Mouse (Mus musculus): ENCODE data around the gene Gorasp2. TPM values are rescaled to one million over a fixed set of nuclear protein-coding genes. Genes with fewer than 3 reads are reported as not detected.

Gene Gorasp2
- polyA plus RNA-seq, 1 experiment from 2014 or later, result 169 TPM

DNA sequence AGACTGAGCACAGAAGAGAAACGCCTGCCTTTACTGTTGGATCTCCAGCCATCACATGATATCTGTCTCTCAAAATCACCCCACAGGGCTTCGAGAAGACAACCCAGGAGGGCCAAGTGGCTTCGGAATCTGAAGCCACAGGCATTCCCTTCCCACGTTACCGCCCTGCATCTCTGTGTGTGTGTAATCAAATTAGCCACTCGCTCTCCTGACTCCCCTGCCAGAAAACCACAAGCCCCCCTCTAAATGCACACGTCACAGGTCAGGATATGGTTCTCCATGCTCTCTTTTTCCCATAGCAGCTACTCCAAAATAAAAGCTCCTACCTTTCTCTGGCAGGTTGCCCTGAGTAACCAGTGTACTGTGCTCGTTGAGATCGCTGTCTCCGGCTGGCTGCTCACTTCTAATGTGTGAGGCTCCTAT lies 32.0 kb upstream of the Gorasp2 start:
- H3K9ac ChIP-seq (ENCODE audit: low read length), result no peak overlapping the region
- H3K9me3 ChIP-seq (ENCODE audit: control insufficient read depth, low read length), result no peaks in the 10 kb centered on the region
- no peak overlapping the region for H3K27ac ChIP-seq (ENCODE audit: low read length)
- no peaks in the 10 kb centered on the region for H3K27me3 ChIP-seq (ENCODE audit: control insufficient read depth, insufficient read depth, low read depth, low read length)
- peak; percentile 87; the same call in 1 of the 2 replicates for ATAC-seq (ENCODE audit: low read depth)
- H3K4me2 ChIP-seq (ENCODE audit: low read depth, low read length), result peak overlapping the region; percentile 48
- H3K36me3 ChIP-seq (ENCODE audit: control insufficient read depth, insufficient read depth, low read length), result no peaks in the 10 kb centered on the region
- H3K4me1 ChIP-seq (replicated peaks; ENCODE audit: control insufficient read depth, insufficient read depth, low read length), result no peaks in the 10 kb centered on the region
- H3K4me3 ChIP-seq (ENCODE audit: low read length), result peak overlapping the region; percentile 26
- WGBS, result 9% methylated on average over 10 of the region's 10 CpGs

- Histone ChIP-seq H3K9me3 (ENCODE audit: control insufficient read depth, low read length) (no peaks in the 10 kb centered on the region), H3K4me3 (ENCODE audit: low read length) (no peak overlapping the region), H3K27ac (ENCODE audit: low read length) (no peak overlapping the region), H3K4me1 (replicated peaks; ENCODE audit: control insufficient read depth, insufficient read depth, low read length) (no peaks in the 10 kb centered on the region), H3K9ac (ENCODE audit: low read length) (no peak overlapping the region), H3K36me3 (ENCODE audit: control insufficient read depth, insufficient read depth, low read length) (no peaks in the 10 kb centered on the region), H3K4me2 (ENCODE audit: low read depth, low read length) (peak overlapping the region; percentile 48; the same call in 1 of the 2 replicates), H3K27me3 (ENCODE audit: control insufficient read depth, insufficient read depth, low read depth, low read length) (no peaks in the 10 kb centered on the region)
- no peak for ATAC-seq (ENCODE audit: low read depth)
- 47% methylated on average over 3 of the region's 3 CpGs for WGBS
Measured at GRCm38 (mm10) chr2:70629921-70630320, 31.5 kb upstream of the Gorasp2 start.

- H3K27me3 ChIP-seq (ENCODE audit: control insufficient read depth, insufficient read depth, low read depth, low read length), result no peaks in the 10 kb centered on the region
Measured at GRCm38 (mm10) chr2:70631321-70631720, 30.1 kb upstream of the Gorasp2 start.

DNA sequence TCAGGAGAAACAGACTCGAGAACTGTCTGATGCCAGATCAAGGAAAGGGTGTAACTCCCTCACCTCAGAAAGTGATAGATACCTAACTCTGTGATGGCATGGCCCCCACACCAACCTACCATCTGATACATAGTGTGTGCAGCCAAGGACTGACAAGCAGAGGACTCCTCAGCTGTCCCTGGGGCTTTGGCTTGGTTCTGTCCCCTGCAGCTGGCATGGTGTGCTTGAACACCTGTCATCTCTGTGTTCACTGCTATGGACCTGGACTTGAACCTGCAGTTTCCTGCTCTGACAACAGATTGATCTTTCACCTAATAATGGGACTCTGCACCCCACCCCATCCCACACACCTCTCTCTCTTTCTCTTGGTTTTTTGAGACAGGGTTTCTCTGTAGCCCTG lies 29.0 kb upstream of the Gorasp2 start:
- Histone ChIP-seq H3K9me3 (ENCODE audit: control insufficient read depth, low read length) (no peaks in the 10 kb centered on the region), H3K27me3 (ENCODE audit: control insufficient read depth, insufficient read depth, low read depth, low read length) (no peaks in the 10 kb centered on the region), H3K4me1 (replicated peaks; ENCODE audit: control insufficient read depth, insufficient read depth, low read length) (no peaks in the 10 kb centered on the region), H3K9ac (ENCODE audit: low read length) (no peak overlapping the region), H3K4me3 (ENCODE audit: low read length) (no peak overlapping the region), H3K36me3 (ENCODE audit: control insufficient read depth, insufficient read depth, low read length) (no peaks in the 10 kb centered on the region), H3K27ac (ENCODE audit: low read length) (no peak overlapping the region), H3K4me2 (ENCODE audit: low read depth, low read length) (no peak overlapping the region)
- no peak for ATAC-seq (ENCODE audit: low read depth)
- 76% methylated on average over 1 of the region's 1 CpGs for WGBS

More at GRCm38 (mm10) chr2:70631321-70631720, 30.1 kb upstream of the Gorasp2 start:
- no peak overlapping the region for H3K4me3 ChIP-seq (ENCODE audit: low read length)
- no peaks in the 10 kb centered on the region for H3K4me1 ChIP-seq (replicated peaks; ENCODE audit: control insufficient read depth, insufficient read depth, low read length)
- H3K9me3 ChIP-seq (ENCODE audit: control insufficient read depth, low read length), result no peaks in the 10 kb centered on the region
- H3K27ac ChIP-seq (ENCODE audit: low read length), result no peak overlapping the region
- no peak overlapping the region for H3K9ac ChIP-seq (ENCODE audit: low read length)
- H3K36me3 ChIP-seq (ENCODE audit: control insufficient read depth, insufficient read depth, low read length), result no peaks in the 10 kb centered on the region
- H3K4me2 ChIP-seq (ENCODE audit: low read depth, low read length), result no peak overlapping the region
- 91% methylated on average over 1 of the region's 1 CpGs for whole genome bisulfite sequencing
- ATAC-seq (ENCODE audit: low read depth), result no peak

DNA sequence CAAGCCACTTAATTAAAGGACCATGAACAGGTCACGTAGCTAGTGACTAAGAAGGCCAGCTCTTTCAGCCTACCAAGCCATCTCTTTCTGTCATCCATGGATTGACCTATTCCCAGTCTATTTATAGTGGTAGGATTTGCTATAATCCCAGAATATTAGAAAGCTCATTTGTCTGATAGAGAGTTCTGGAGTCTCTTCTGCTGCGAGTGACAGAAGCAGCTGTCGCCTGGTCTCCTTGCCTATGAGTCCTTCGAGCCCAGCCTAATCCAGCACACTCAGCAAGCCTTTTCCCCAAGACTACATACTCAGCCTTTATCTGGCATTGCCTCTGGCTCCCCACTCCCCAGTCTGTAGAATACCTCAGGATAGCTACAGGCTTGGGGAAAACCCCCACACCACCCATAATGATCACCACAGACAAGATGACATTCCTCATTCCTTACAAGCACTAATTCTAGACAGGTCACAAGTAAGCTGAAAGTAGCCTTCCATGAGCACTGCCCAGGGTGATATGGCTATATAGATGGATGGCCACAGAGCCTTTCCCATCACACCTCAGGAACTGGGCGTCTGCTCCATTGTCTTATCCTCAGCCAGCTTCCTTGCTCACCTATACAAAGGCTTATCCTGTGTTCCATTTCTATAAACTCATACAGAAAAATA lies 27.2 kb upstream of the Gorasp2 start:
- Histone ChIP-seq H3K9ac (ENCODE audit: low read length) (no peak overlapping the region), H3K27me3 (ENCODE audit: control insufficient read depth, insufficient read depth, low read depth, low read length) (no peaks in the 10 kb centered on the region), H3K27ac (ENCODE audit: low read length) (no peak overlapping the region), H3K4me3 (ENCODE audit: low read length) (no peak overlapping the region), H3K9me3 (ENCODE audit: control insufficient read depth, low read length) (no peaks in the 10 kb centered on the region), H3K36me3 (ENCODE audit: control insufficient read depth, insufficient read depth, low read length) (no peaks in the 10 kb centered on the region), H3K4me2 (ENCODE audit: low read depth, low read length) (no peak overlapping the region), H3K4me1 (replicated peaks; ENCODE audit: control insufficient read depth, insufficient read depth, low read length) (no peaks in the 10 kb centered on the region)
- WGBS, result 79% methylated on average over 5 of the region's 5 CpGs
- no peak for ATAC-seq (ENCODE audit: low read depth)

DNA sequence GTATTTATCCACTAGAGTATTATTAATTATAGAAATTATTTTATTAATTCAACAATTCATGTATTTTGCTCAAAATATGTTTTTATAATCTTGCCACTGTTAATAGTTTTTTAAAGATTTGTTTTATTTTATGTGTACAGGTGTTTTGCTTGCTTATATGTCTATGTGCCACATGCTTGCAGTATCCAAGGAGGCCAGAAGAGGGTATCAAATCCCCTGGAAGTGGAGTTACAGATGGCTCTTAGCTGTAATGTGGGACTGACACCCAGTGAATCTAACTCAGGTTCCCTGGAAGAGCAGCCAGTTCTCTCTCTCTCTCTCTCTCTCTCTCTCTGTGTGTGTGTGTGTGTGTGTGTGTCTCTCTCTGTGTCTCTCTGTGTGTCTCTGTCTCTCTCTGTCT lies 20.4 kb upstream of the Gorasp2 start:
- Histone ChIP-seq H3K4me1 (replicated peaks; ENCODE audit: control insufficient read depth, insufficient read depth, low read length) (no peaks in the 10 kb centered on the region), H3K27ac (ENCODE audit: low read length) (no peak overlapping the region), H3K4me2 (ENCODE audit: low read depth, low read length) (no peak overlapping the region), H3K9ac (ENCODE audit: low read length) (no peak overlapping the region), H3K36me3 (ENCODE audit: control insufficient read depth, insufficient read depth, low read length) (no peaks in the 10 kb centered on the region), H3K27me3 (ENCODE audit: control insufficient read depth, insufficient read depth, low read depth, low read length) (no peaks in the 10 kb centered on the region), H3K4me3 (ENCODE audit: low read length) (no peak overlapping the region), H3K9me3 (ENCODE audit: control insufficient read depth, low read length) (no peaks in the 10 kb centered on the region)
- no peak for ATAC-seq (ENCODE audit: low read depth)

GRCm38 (mm10) chr2:70642971-70643565 lies 18.3 kb upstream of the Gorasp2 start:
- Histone ChIP-seq H3K4me2 (ENCODE audit: low read depth, low read length) (no peak overlapping the region), H3K36me3 (ENCODE audit: control insufficient read depth, insufficient read depth, low read length) (no peaks in the 10 kb centered on the region), H3K9me3 (ENCODE audit: control insufficient read depth, low read length) (no peaks in the 10 kb centered on the region), H3K4me1 (replicated peaks; ENCODE audit: control insufficient read depth, insufficient read depth, low read length) (no peaks in the 10 kb centered on the region), H3K27me3 (ENCODE audit: control insufficient read depth, insufficient read depth, low read depth, low read length) (no peaks in the 10 kb centered on the region), H3K27ac (ENCODE audit: low read length) (no peak overlapping the region), H3K4me3 (ENCODE audit: low read length) (no peak overlapping the region), H3K9ac (ENCODE audit: low read length) (no peak overlapping the region)
- WGBS, result 50% methylated on average over 16 of the region's 16 CpGs
- no peak for ATAC-seq (ENCODE audit: low read depth)

DNA sequence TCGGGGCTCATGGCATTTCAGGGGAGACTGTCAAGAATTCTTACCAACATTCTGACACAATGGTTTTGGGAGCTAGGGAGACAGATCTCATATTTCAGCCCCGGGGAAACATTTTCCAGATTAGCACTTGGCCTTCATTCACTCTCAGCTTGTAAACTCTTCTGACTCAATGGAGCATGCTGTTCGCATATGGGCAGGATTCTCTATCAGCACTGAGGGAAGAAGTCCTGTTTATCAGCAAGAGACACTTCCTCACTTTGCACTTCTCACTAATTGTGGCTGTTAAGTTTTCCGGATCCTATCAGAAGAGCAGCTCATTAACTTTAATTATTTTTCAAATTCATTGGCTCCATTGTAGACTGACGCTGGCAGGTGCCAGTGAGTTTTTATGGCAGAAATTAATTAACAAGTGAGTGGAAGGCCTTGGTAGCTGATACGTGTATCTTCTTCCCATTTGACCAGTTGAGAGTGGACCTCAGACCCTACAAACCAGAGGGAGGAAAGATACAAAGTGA lies 16.1 kb upstream of the Gorasp2 start:
- no peaks in the 10 kb centered on the region for H3K27me3 ChIP-seq (ENCODE audit: control insufficient read depth, insufficient read depth, low read depth, low read length)
- ATAC-seq (ENCODE audit: low read depth), result no peak
- no peak overlapping the region for H3K4me2 ChIP-seq (ENCODE audit: low read depth, low read length)
- no peaks in the 10 kb centered on the region for H3K4me1 ChIP-seq (replicated peaks; ENCODE audit: control insufficient read depth, insufficient read depth, low read length)
- no peak overlapping the region for H3K9ac ChIP-seq (ENCODE audit: low read length)
- no peaks in the 10 kb centered on the region for H3K36me3 ChIP-seq (ENCODE audit: control insufficient read depth, insufficient read depth, low read length)
- 73% methylated on average over 6 of the region's 6 CpGs for WGBS
- no peaks in the 10 kb centered on the region for H3K9me3 ChIP-seq (ENCODE audit: control insufficient read depth, low read length)
- H3K27ac ChIP-seq (ENCODE audit: low read length), result no peak overlapping the region
- no peak overlapping the region for H3K4me3 ChIP-seq (ENCODE audit: low read length)

DNA sequence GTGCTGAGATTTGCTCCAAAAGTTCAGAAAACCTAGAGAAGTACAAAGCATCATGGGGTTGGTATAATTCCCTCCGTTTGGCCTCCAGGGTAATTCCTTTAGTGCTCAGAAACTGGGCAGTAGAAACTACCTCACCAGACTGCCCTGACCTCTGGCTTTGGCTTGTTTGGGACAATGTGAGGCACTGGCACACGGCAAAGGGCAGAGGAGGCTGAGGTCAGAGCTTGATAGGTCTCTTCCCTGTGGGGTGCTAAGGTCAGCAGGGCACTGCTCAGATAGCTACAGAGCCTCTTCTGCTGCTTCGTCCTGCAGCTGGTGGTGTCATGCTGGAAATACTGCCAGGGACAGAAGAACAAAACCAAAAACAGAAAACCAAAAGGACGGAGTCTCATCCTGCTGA lies 13.7 kb upstream of the Gorasp2 start:
- H3K9ac ChIP-seq (ENCODE audit: low read length), result no peak overlapping the region
- no peaks in the 10 kb centered on the region for H3K27me3 ChIP-seq (ENCODE audit: control insufficient read depth, insufficient read depth, low read depth, low read length)
- H3K9me3 ChIP-seq (ENCODE audit: control insufficient read depth, low read length), result no peaks in the 10 kb centered on the region
- no peak overlapping the region for H3K4me3 ChIP-seq (ENCODE audit: low read length)
- H3K4me1 ChIP-seq (replicated peaks; ENCODE audit: control insufficient read depth, insufficient read depth, low read length), result no peaks in the 10 kb centered on the region
- no peak for ATAC-seq (ENCODE audit: low read depth)
- no peaks in the 10 kb centered on the region for H3K36me3 ChIP-seq (ENCODE audit: control insufficient read depth, insufficient read depth, low read length)
- H3K27ac ChIP-seq (ENCODE audit: low read length), result no peak overlapping the region
- no peak overlapping the region for H3K4me2 ChIP-seq (ENCODE audit: low read depth, low read length)
- WGBS, result 49% methylated on average over 4 of the region's 4 CpGs
